Mouse (Mus musculus) midbrain, embryonic 15.5 days (tissue): ENCODE results near the gene Caprin2. TPM values are rescaled to one million over a fixed set of nuclear protein-coding genes. Genes with fewer than 3 reads are reported as not detected.
"Not testable (repeated sequence)": the region's sequence is repeated elsewhere in the genome, so short reads cannot be mapped to it uniquely, and the experiment has no call there.

Experiments used
- ATAC-seq: fragments of 200-750 bp; cut with Nextera tagmentation; replicated peaks from 2 replicates; pipeline ENCODE4 v1.8.0; 2017; ENCODE audit warnings: moderate TSS enrichment
- H3K27ac ChIP-seq: fragments of 300-500 bp; sonication (generic); 2 replicates; pipeline ENCODE4 v1.5.1; 2015; ENCODE audit warnings: mild to moderate bottlenecking, inconsistent platforms
- H3K27me3 ChIP-seq: fragments of 300-500 bp; sonication (generic); replicated peaks from 2 replicates; pipeline ENCODE4 v1.6.1; 2015; ENCODE audit warnings: inconsistent platforms
- H3K36me3 ChIP-seq: fragments of 300-500 bp; sonication (generic); replicated peaks from 2 replicates; pipeline ENCODE4 v1.6.1; 2015; ENCODE audit warnings: inconsistent platforms
- H3K4me1 ChIP-seq: fragments of 300-500 bp; sonication (generic); 2 replicates; pipeline ENCODE4 v1.6.1; 2015; ENCODE audit warnings: inconsistent platforms
- H3K4me2 ChIP-seq: fragments of 300-500 bp; sonication (generic); 2 replicates; pipeline ENCODE4 v1.6.1; 2015; ENCODE audit warnings: inconsistent platforms, mild to moderate bottlenecking, moderate library complexity
- H3K4me3 ChIP-seq: fragments of 300-500 bp; sonication (generic); 2 replicates; pipeline ENCODE4 v1.5.1; 2015; ENCODE audit warnings: mild to moderate bottlenecking, inconsistent platforms
- H3K9ac ChIP-seq: fragments of 300-500 bp; sonication (generic); 2 replicates; pipeline ENCODE4 v1.6.1; 2015; ENCODE audit warnings: mild to moderate bottlenecking, inconsistent platforms
- H3K9me3 ChIP-seq: fragments of 300-500 bp; sonication (generic); 2 replicates; pipeline ENCODE4 v1.6.1; 2016; ENCODE audit warnings: inconsistent platforms
- WGBS: fragments of 180-500 bp; shearing (Covaris S2); methylation state at CpG from one replicate; pipeline ENCODE4 v1.1.7; 2015; ENCODE audit warnings: mixed read lengths; 5-methylcytosine and 5-hydroxymethylcytosine counted together
- polyA plus RNA-seq: library from polyadenylated mRNA; unstranded; fragments of >200 nt; fragmentation: Nextera tagmentation; extraction: Ambion mirVana; gene quantifications from 2 replicates; pipeline ENCODE4 v1.2.1, GENCODE M21; 2015

Gene Caprin2
- polyA plus RNA-seq: 11.0 and 14.2 TPM in 2 replicates

- peak within 1 kb of the TSS; percentile 74 for H3K4me3 ChIP-seq
- under 1% methylated on average over 63 of the region's 65 CpGs for WGBS
- no peaks in the 10 kb centered on the region for H3K36me3 ChIP-seq
- H3K9ac ChIP-seq: peak within 1 kb of the TSS; percentile 74
- H3K27me3 ChIP-seq: no peaks in the 10 kb centered on the region
- H3K4me1 ChIP-seq: peaks cover 10% of the 10 kb centered on the region
- peak within 1 kb of the TSS; percentile 92 for H3K27ac ChIP-seq
- peak within 1 kb of the TSS; percentile 82 for H3K4me2 ChIP-seq
- H3K9me3 ChIP-seq: no peaks in the 10 kb centered on the region
- peak; percentile 99 for ATAC-seq
Measured at GRCm38 (mm10) chr6:148895773-148896506, at the start of gene Caprin2. Caprin2 (minus strand) TSS chr6:148896237.

GRCm38 (mm10) chr6:148944767-148945508, 48.9 kb upstream of the Caprin2 start:
- under 1% methylated on average over 91 of the region's 92 CpGs for WGBS
- H3K4me2 ChIP-seq: peak overlapping the region; percentile 84
- no peaks in the 10 kb centered on the region for H3K9me3 ChIP-seq
- ATAC-seq: peak; percentile 70
- peaks cover 16% of the 10 kb centered on the region for H3K4me1 ChIP-seq
- peak overlapping the region; percentile 75 for H3K4me3 ChIP-seq
- peak overlapping the region; percentile 73 for H3K9ac ChIP-seq
- 0 out of 2 replicates have a peak, but pooled peaks cover 3% of the 10 kb centered on the region for H3K27me3 ChIP-seq
- peak overlapping the region; percentile 74 for H3K27ac ChIP-seq
- H3K36me3 ChIP-seq: no peaks in the 10 kb centered on the region

- H3K4me3 ChIP-seq: peak overlapping the region; percentile 75
- peak overlapping the region; percentile 74 for H3K27ac ChIP-seq
- H3K9me3 ChIP-seq: no peaks in the 10 kb centered on the region
- ATAC-seq: no peak; the same call in 1 of the 2 replicates
- peaks cover 16% of the 10 kb centered on the region for H3K4me1 ChIP-seq
- H3K27me3 ChIP-seq: 0 out of 2 replicates have a peak, but pooled peaks cover 3% of the 10 kb centered on the region
- H3K36me3 ChIP-seq: no peaks in the 10 kb centered on the region
- H3K4me2 ChIP-seq: peak overlapping the region; percentile 84
- H3K9ac ChIP-seq: peak overlapping the region; percentile 73
- 0% methylated on average over 30 of the region's 30 CpGs for WGBS
Measured at GRCm38 (mm10) chr6:148944344-148944766, 48.3 kb upstream of the Caprin2 start.

GRCm38 (mm10) chr6:148943695-148944094, 47.7 kb upstream of the Caprin2 start:
- Histone ChIP-seq H3K4me2 (peak overlapping the region; percentile 84), H3K27ac (no peak overlapping the region), H3K4me3 (peak overlapping the region; percentile 75), H3K27me3 (0 out of 2 replicates have a peak, but pooled peaks cover 1% of the 10 kb centered on the region), H3K36me3 (no peaks in the 10 kb centered on the region), H3K9ac (no peak overlapping the region), H3K4me1 (peaks cover 16% of the 10 kb centered on the region), H3K9me3 (no peaks in the 10 kb centered on the region)
- WGBS: 11% methylated on average over 3 of the region's 3 CpGs
- no peak for ATAC-seq

GRCm38 (mm10) chr6:148942406-148942805, 46.4 kb upstream of the Caprin2 start:
- 65% methylated on average over 4 of the region's 4 CpGs for WGBS
- H3K4me2 ChIP-seq: no peak overlapping the region

GRCm38 (mm10) chr6:148941880-148942279, 45.8 kb upstream of the Caprin2 start:
- Histone ChIP-seq H3K9me3 (no peaks in the 10 kb centered on the region), H3K4me3 (no peak overlapping the region), H3K9ac (no peak overlapping the region), H3K27me3 (no peaks in the 10 kb centered on the region), H3K4me2 (no peak overlapping the region), H3K4me1 (peaks cover 13% of the 10 kb centered on the region), H3K27ac (no peak overlapping the region), H3K36me3 (no peaks in the 10 kb centered on the region)
- 46% methylated on average over 5 of the region's 5 CpGs for WGBS
- no peak for ATAC-seq

More at GRCm38 (mm10) chr6:148942406-148942805, 46.4 kb upstream of the Caprin2 start:
- no peak for ATAC-seq
- H3K9me3 ChIP-seq: no peaks in the 10 kb centered on the region
- H3K4me3 ChIP-seq: no peak overlapping the region
- H3K9ac ChIP-seq: no peak overlapping the region
- no peaks in the 10 kb centered on the region for H3K36me3 ChIP-seq
- no peak overlapping the region for H3K27ac ChIP-seq
- no peaks in the 10 kb centered on the region for H3K27me3 ChIP-seq
- peaks cover 16% of the 10 kb centered on the region for H3K4me1 ChIP-seq

GRCm38 (mm10) chr6:148940383-148940782, 44.3 kb upstream of the Caprin2 start:
- H3K9me3 ChIP-seq, H3K27me3 ChIP-seq, H3K27ac ChIP-seq, H3K4me2 ChIP-seq, H3K36me3 ChIP-seq, H3K4me1 ChIP-seq, ATAC-seq, H3K4me3 ChIP-seq, H3K9ac ChIP-seq: not testable (repeated sequence)
- 85% methylated on average over 2 of the region's 3 CpGs for WGBS

GRCm38 (mm10) chr6:148937693-148938092, 41.7 kb upstream of the Caprin2 start:
- Histone ChIP-seq H3K4me2 (no peak overlapping the region), H3K9ac (no peak overlapping the region), H3K9me3 (no peaks in the 10 kb centered on the region), H3K4me1 (no peaks in the 10 kb centered on the region; the same call in 1 of the 2 replicates), H3K4me3 (no peak overlapping the region), H3K27me3 (no peaks in the 10 kb centered on the region), H3K36me3 (no peaks in the 10 kb centered on the region), H3K27ac (no peak overlapping the region)
- 53% methylated on average over 1 of the region's 1 CpGs for WGBS
- no peak for ATAC-seq

- WGBS: 75% methylated on average over 3 of the region's 3 CpGs
- H3K4me1 ChIP-seq: no peaks in the 10 kb centered on the region
- H3K4me2 ChIP-seq: no peak overlapping the region
- H3K36me3 ChIP-seq: peaks cover 7% of the 10 kb centered on the region; the same call in 1 of the 2 replicates
- H3K27me3 ChIP-seq: no peaks in the 10 kb centered on the region
- H3K27ac ChIP-seq: no peak overlapping the region
- no peaks in the 10 kb centered on the region for H3K9me3 ChIP-seq
- no peak for ATAC-seq
- H3K4me3 ChIP-seq: no peak overlapping the region
- no peak overlapping the region for H3K9ac ChIP-seq
Measured at GRCm38 (mm10) chr6:148934961-148935590, 39.0 kb upstream of the Caprin2 start.

GRCm38 (mm10) chr6:148931281-148931680, 35.2 kb upstream of the Caprin2 start:
- Histone ChIP-seq H3K4me2 (no peak overlapping the region), H3K27ac (no peak overlapping the region), H3K27me3 (no peaks in the 10 kb centered on the region), H3K9ac (no peak overlapping the region), H3K36me3 (peaks cover 17% of the 10 kb centered on the region; the same call in 1 of the 2 replicates), H3K4me3 (no peak overlapping the region), H3K4me1 (no peaks in the 10 kb centered on the region), H3K9me3 (no peaks in the 10 kb centered on the region)
- no peak for ATAC-seq
- 90% methylated on average over 6 of the region's 6 CpGs for WGBS

GRCm38 (mm10) chr6:148918841-148919398, 22.9 kb upstream of the Caprin2 start:
- ATAC-seq: no peak
- no peak overlapping the region for H3K9ac ChIP-seq

GRCm38 (mm10) chr6:148917672-148918071, 21.6 kb upstream of the Caprin2 start:
- Histone ChIP-seq H3K36me3 (no peaks in the 10 kb centered on the region), H3K4me1 (no peaks in the 10 kb centered on the region), H3K27me3 (no peaks in the 10 kb centered on the region), H3K9me3 (no peaks in the 10 kb centered on the region), H3K9ac (no peak overlapping the region), H3K27ac (no peak overlapping the region), H3K4me2 (no peak overlapping the region), H3K4me3 (no peak overlapping the region)
- ATAC-seq: no peak
- WGBS: 63% methylated on average over 1 of the region's 1 CpGs

More at GRCm38 (mm10) chr6:148918841-148919398, 22.9 kb upstream of the Caprin2 start:
- Histone ChIP-seq H3K4me2 (no peak overlapping the region), H3K27me3 (no peaks in the 10 kb centered on the region), H3K36me3 (no peaks in the 10 kb centered on the region), H3K4me3 (no peak overlapping the region), H3K9me3 (no peaks in the 10 kb centered on the region), H3K27ac (no peak overlapping the region), H3K4me1 (no peaks in the 10 kb centered on the region)
